Mouse (Mus musculus) stomach, postnatal 0 days (tissue): ENCODE data around the gene Adam15.

ENCODE experiments used
- CTCF ChIP-seq: IDR thresholded peaks from 2 replicates; pipeline ENCODE4 v1.5.1; 2016; ENCODE audit warnings: antibody characterized with exemption, low read depth, mild to moderate bottlenecking, moderate library complexity
- EP300 ChIP-seq: optimal IDR thresholded peaks from 2 replicates; pipeline ENCODE3; 2016; ENCODE audit warnings: antibody characterized with exemption

GRCm38 (mm10) chr3:89337062-89337720, 12.6 kb downstream of the Adam15 start:
- no peak for TF ChIP-seq CTCF
- TF ChIP-seq EP300 = no peak
